Mouse (Mus musculus) midbrain, embryonic 16.5 days (tissue): ENCODE results near the gene Lrrc66. TPM values are rescaled to one million over a fixed set of nuclear protein-coding genes. Genes with fewer than 3 reads are reported as not detected.

Experiments
- ATAC-seq: fragments of 200-750 bp; cut with Nextera tagmentation; 2 replicates; pipeline ENCODE4 v1.8.0; 2017; ENCODE audit warnings: moderate TSS enrichment
- H3K27ac ChIP-seq: fragments of 300-500 bp; sonication (generic); 2 replicates; pipeline ENCODE4 v1.5.1; 2014; ENCODE audit warnings: mild to moderate bottlenecking, low read length, mixed read lengths
- H3K27me3 ChIP-seq: fragments of 300-500 bp; sonication (generic); 2 replicates; pipeline ENCODE4 v1.6.1; 2014; ENCODE audit warnings: low read depth, low read length, mixed read lengths; ENCODE audit not compliant: control insufficient read depth, insufficient read depth
- H3K36me3 ChIP-seq: fragments of 300-500 bp; sonication (generic); 2 replicates; pipeline ENCODE4 v1.6.1; 2014; ENCODE audit warnings: mild to moderate bottlenecking, low read length, moderate library complexity, mixed read lengths; ENCODE audit not compliant: control insufficient read depth, insufficient read depth
- H3K4me1 ChIP-seq: fragments of 300-500 bp; sonication (generic); 2 replicates; pipeline ENCODE4 v1.6.1; 2014; ENCODE audit warnings: mild to moderate bottlenecking, low read length, mixed read lengths; ENCODE audit not compliant: control insufficient read depth, insufficient read depth
- H3K4me2 ChIP-seq: fragments of 300-500 bp; sonication (generic); 2 replicates; pipeline ENCODE4 v1.6.1; 2014; ENCODE audit warnings: mild to moderate bottlenecking, low read length, mixed read lengths
- H3K4me3 ChIP-seq: fragments of 300-500 bp; sonication (generic); 2 replicates; pipeline ENCODE4 v1.5.1; 2014; ENCODE audit warnings: low read depth, mild to moderate bottlenecking, low read length, moderate library complexity, mixed read lengths
- H3K9ac ChIP-seq: fragments of 300-500 bp; sonication (generic); 2 replicates; pipeline ENCODE4 v1.6.1; 2014; ENCODE audit warnings: low read depth, low read length, mixed read lengths
- H3K9me3 ChIP-seq: fragments of 300-500 bp; sonication (generic); replicated peaks from 2 replicates; pipeline ENCODE4 v1.6.1; 2014; ENCODE audit warnings: mild to moderate bottlenecking, low read length, mixed read lengths; ENCODE audit not compliant: control insufficient read depth, poor library complexity, severe bottlenecking
- WGBS: fragments of 180-500 bp; shearing (Covaris S2); extraction: QIAGEN DNeasy Blood & Tissue Kit; methylation state at CpG from one replicate; pipeline ENCODE4 v1.1.7; 2014; 5-methylcytosine and 5-hydroxymethylcytosine counted together
- polyA plus RNA-seq: library from polyadenylated mRNA; unstranded; fragments of >200 nt; fragmentation: Nextera tagmentation; extraction: Ambion mirVana; gene quantifications from 2 replicates; pipeline ENCODE4 v1.2.1, GENCODE M21; 2015

Lrrc66 gene
- polyA plus RNA-seq, 1 experiment from 2014 or later = not detected

DNA sequence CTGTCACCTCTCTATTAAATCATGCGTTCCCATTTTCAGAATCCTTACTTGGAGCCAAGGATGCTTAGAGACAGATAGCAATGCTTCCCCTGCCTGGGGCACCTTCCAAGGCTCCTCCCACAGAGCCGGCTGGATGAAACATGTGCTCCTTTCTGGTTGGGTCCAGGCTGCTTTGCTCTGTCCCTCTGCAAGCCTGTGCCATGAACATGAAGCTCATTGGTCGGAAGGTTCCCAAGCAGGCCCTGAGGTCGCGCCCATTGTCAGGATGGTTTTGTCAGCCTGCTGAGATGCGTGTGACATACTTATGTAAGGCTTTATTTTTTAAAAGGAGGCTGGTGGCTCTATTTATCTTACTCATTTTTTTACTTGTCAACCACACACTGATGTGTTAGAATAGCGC is 55.6 kb downstream of the Lrrc66 start:
- no peak overlapping the region for H3K4me2 ChIP-seq
- no peak for ATAC-seq
- no peak overlapping the region for H3K9ac ChIP-seq
- WGBS = 62% methylated on average over 7 of the region's 7 CpGs
- no peak overlapping the region for H3K4me3 ChIP-seq
- no peaks in the 10 kb centered on the region for H3K9me3 ChIP-seq
- no peak overlapping the region for H3K27ac ChIP-seq
- H3K36me3 ChIP-seq = no peaks in the 10 kb centered on the region
- H3K4me1 ChIP-seq = peaks cover 7% of the 10 kb centered on the region
- no peaks in the 10 kb centered on the region for H3K27me3 ChIP-seq

DNA sequence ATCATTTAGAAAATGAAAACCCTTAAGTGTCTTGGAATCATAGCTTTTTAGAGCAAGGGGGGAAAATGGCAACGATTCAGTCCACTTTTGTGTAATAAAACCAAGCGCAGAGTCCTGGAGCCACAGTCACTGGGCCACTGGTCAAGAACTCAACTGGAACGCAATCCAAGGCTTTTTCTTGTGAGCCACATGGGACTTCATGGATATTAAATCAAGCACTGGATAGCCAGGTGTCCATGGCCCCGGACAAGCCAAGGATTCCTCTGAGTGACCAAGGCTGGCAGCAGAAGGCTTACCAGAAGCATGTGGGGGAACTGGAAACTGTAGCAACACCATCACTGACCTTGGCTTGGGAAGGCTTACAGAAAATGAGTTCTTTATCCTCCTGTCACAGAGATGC is 57.7 kb downstream of the Lrrc66 start:
- no peaks in the 10 kb centered on the region for H3K9me3 ChIP-seq
- ATAC-seq = no peak
- no peak overlapping the region for H3K9ac ChIP-seq
- peaks cover 7% of the 10 kb centered on the region for H3K4me1 ChIP-seq
- no peak overlapping the region for H3K4me2 ChIP-seq
- 88% methylated on average over 4 of the region's 4 CpGs for WGBS
- H3K4me3 ChIP-seq = no peak overlapping the region
- H3K27me3 ChIP-seq = no peaks in the 10 kb centered on the region
- no peaks in the 10 kb centered on the region for H3K36me3 ChIP-seq
- H3K27ac ChIP-seq = no peak overlapping the region

DNA sequence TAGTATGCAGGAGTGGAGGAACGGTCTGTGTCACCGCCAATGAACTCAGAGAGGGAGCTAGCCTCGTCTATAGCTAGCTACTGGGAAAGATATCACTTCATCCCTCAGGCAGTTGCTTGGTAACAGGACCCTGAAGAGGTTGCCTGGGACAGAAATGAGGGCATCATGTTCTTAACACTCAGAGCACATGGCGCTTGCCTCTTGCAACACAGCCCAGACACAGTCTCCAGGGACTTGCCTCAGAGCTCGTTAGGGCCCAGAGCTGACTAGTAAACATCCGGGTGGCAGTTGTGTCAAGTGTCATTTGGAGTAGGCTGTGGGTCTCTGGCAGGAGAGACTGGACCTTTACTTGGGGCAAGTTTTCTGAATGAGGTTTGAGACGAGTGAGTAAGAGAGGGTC is 58.5 kb downstream of the Lrrc66 start:
- H3K27ac ChIP-seq = no peak overlapping the region
- peaks cover 7% of the 10 kb centered on the region for H3K4me1 ChIP-seq
- ATAC-seq = no peak
- no peak overlapping the region for H3K4me3 ChIP-seq
- H3K9ac ChIP-seq = no peak overlapping the region
- no peaks in the 10 kb centered on the region for H3K27me3 ChIP-seq
- no peaks in the 10 kb centered on the region for H3K36me3 ChIP-seq
- no peaks in the 10 kb centered on the region for H3K9me3 ChIP-seq
- no peak overlapping the region for H3K4me2 ChIP-seq
- WGBS = 74% methylated on average over 7 of the region's 7 CpGs

DNA sequence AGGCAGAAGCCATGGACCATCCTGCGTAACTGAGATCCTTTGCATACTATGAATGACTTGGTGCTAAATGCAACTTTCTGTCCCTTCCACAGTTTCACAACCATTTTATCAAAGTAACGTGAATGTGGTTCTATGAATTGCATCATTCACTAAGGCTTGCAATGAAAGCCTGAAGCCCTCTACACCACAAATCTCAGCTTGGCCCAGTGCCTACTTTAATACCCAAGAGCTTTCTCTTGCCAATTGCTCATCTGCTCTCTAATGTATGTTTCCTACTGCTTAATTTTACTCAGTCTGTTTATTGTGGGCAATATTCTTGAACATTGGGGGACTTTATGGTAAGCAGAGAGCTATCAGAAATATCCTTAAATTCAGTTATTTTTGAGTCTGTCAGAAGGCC is 59.5 kb downstream of the Lrrc66 start:
- H3K4me3 ChIP-seq = no peak overlapping the region
- H3K4me1 ChIP-seq = peaks cover 7% of the 10 kb centered on the region
- no peaks in the 10 kb centered on the region for H3K27me3 ChIP-seq
- ATAC-seq = no peak
- H3K36me3 ChIP-seq = no peaks in the 10 kb centered on the region
- 87% methylated on average over 2 of the region's 2 CpGs for WGBS
- no peak overlapping the region for H3K9ac ChIP-seq
- no peaks in the 10 kb centered on the region for H3K9me3 ChIP-seq
- no peak overlapping the region for H3K4me2 ChIP-seq
- no peak overlapping the region for H3K27ac ChIP-seq

DNA sequence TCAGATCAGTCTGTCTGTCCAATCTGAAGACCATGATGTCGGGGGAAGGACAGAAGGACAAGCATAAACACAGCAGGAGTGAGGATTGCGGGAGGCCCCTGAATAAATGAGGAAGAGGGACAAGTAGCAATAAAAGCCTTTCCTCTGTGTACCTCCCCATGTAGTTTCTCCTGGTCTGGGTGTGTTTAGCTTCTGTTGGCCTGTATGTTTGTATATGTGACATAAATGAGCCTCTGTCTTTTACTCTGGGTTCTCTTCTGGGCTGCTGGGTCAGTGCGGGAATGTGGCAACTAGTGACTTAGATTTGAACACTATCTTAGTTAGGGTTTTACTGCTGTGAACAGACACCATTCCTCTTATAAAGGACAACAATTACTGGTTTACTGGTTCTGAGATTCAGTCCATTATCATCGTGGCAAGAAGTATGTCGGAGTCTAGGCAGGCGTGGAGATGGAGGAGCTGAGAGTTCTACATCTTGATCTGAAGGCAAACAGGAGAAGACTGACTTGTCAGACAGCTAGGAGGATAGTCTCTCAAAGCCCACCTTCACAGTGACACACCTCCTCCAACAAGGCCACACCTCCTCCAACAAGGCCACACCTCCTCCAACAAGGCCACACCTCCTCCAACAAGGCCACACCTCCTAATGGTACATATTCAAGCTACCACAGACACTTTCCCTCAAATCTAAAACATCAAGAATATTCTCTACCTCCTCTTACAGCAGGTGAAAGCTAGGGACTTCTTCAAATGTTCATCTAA is 60.8 kb downstream of the Lrrc66 start:
- Histone ChIP-seq H3K27me3 (no peaks in the 10 kb centered on the region), H3K27ac (no peak overlapping the region), H3K36me3 (no peaks in the 10 kb centered on the region), H3K9ac (no peak overlapping the region), H3K9me3 (no peaks in the 10 kb centered on the region), H3K4me2 (no peak overlapping the region), H3K4me3 (no peak overlapping the region), H3K4me1 (peaks cover 5% of the 10 kb centered on the region)
- ATAC-seq = no peak
- WGBS = 92% methylated on average over 6 of the region's 6 CpGs

DNA sequence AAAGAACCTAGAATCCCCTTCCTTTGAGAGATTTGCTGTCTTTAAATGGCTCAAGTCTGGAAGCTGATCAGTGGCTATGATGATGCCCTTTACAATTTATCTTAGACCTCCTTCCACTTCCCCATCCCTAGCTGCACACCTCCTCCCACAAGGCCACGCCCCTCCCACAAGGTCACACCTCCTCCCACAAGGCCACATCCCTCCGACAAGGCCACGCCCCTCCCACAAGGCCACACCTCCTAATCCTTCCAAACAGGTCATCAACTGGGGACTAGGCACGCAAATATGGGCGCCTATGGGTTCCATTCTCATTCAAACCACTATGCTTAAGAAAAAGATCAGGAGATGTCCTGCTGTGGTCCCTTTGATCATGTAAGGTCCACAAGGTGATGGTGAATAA is 63.1 kb downstream of the Lrrc66 start:
- Histone ChIP-seq H3K36me3 (no peaks in the 10 kb centered on the region), H3K4me2 (no peak overlapping the region), H3K27me3 (no peaks in the 10 kb centered on the region), H3K4me1 (no peaks in the 10 kb centered on the region), H3K9me3 (no peaks in the 10 kb centered on the region), H3K9ac (no peak overlapping the region), H3K27ac (no peak overlapping the region), H3K4me3 (no peak overlapping the region)
- WGBS = 80% methylated on average over 5 of the region's 5 CpGs
- no peak for ATAC-seq

DNA sequence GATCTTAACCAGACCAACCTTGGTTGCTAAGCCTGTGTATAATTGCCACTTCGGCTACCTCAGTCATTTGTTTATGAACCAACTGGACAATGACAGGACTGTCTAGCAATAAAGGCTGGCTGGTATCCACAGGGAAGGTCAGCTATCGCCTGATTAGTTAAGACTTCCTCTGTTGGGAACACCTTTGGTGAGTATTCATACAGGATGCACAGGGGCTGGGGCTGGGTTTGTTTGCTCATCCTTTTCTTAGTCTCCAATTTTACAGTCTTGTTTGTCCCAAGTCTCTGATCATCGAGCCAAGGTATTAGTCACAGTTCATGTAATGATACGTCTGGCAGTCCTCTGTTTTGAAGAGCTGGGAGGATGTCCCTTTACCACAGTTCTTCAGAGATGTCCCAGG is 65.4 kb downstream of the Lrrc66 start:
- no peak for ATAC-seq
- H3K27me3 ChIP-seq = no peaks in the 10 kb centered on the region
- 90% methylated on average over 4 of the region's 4 CpGs for WGBS

DNA sequence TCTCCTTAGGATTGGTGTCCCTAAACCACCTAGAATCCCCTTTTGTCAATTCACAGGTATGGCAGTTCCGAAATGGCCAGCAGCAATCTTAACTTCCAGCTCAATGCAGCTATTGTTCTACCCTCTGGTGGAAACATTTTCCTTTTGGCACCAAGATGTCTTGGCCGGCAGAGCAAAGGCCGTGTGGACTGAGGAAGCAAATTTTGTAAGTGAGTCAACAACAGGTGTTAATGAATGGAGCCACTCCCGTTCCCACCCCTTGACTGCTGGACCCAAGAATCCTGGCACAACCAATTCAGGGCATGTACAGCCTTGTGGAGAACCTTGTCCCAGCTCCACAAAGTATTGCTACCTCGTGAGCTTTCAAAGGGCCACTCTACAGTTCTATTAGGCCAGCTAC is 66.2 kb downstream of the Lrrc66 start:
- Histone ChIP-seq H3K4me1 (no peaks in the 10 kb centered on the region), H3K27me3 (no peaks in the 10 kb centered on the region), H3K4me2 (no peak overlapping the region), H3K27ac (no peak overlapping the region), H3K4me3 (no peak overlapping the region), H3K36me3 (peaks cover 2% of the 10 kb centered on the region; the same call in 1 of the 2 replicates), H3K9ac (no peak overlapping the region), H3K9me3 (no peaks in the 10 kb centered on the region)
- no peak for ATAC-seq
- WGBS = 88% methylated on average over 5 of the region's 5 CpGs

More for the DNA sequence above, 65.4 kb downstream of the Lrrc66 start:
- H3K4me1 ChIP-seq = no peaks in the 10 kb centered on the region
- no peaks in the 10 kb centered on the region for H3K36me3 ChIP-seq
- H3K9ac ChIP-seq = no peak overlapping the region
- H3K4me2 ChIP-seq = no peak overlapping the region
- no peaks in the 10 kb centered on the region for H3K9me3 ChIP-seq
- H3K27ac ChIP-seq = no peak overlapping the region
- no peak overlapping the region for H3K4me3 ChIP-seq

DNA sequence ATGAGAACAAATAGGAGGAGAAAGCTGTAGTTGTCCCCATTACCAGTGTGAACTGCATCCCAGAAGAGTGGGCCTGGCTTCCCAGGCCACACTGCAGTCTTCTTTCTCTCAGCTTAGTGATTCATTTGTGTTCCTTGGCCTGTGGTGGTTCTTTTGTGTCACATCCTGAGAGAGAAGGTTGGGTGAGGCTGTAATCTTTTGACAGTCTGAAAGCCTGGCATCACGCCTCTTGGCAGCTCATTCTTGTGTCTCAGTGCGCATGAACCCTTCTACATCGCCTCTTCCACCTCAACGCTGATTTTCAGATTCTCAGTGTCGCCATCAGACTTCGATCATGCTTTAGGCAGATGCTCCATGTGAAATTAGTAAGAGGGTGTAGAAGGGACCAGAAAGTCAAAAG is 68.3 kb downstream of the Lrrc66 start:
- Histone ChIP-seq H3K36me3 (peaks cover 4% of the 10 kb centered on the region; the same call in 1 of the 2 replicates), H3K27ac (no peak overlapping the region), H3K4me1 (no peaks in the 10 kb centered on the region), H3K4me3 (no peak overlapping the region), H3K4me2 (no peak overlapping the region), H3K9me3 (no peaks in the 10 kb centered on the region), H3K9ac (no peak overlapping the region), H3K27me3 (no peaks in the 10 kb centered on the region)
- ATAC-seq = no peak
- 88% methylated on average over 6 of the region's 6 CpGs for WGBS
